Mouse (Mus musculus) heart, adult 2 months (tissue): ENCODE measurements around the gene Pla2g1b. TPM values are rescaled to one million over a fixed set of nuclear protein-coding genes. Genes with fewer than 3 reads are reported as not detected.
A peak's percentile ranks its signal among the peaks of the same experiment; 100 is the strongest.

Experiments
- DNase-seq, 2 experiments: peaks; one replicate each; pipeline ENCODE4 v3.0.0; 2021
- H3K27ac ChIP-seq: fragments of 200-600 bp; 2 replicates; pipeline ENCODE4 v1.8.1; 2022
- H3K27me3 ChIP-seq: fragments of 200-500 bp; 2 replicates; pipeline ENCODE4 v1.6.1; 2012; ENCODE audit warnings: mild to moderate bottlenecking, low read length, inconsistent platforms, mixed read lengths; ENCODE audit not compliant: control insufficient read depth, insufficient read depth
- H3K36me3 ChIP-seq: fragments of 200-500 bp; 2 replicates; pipeline ENCODE4 v1.6.1; 2012; ENCODE audit warnings: low read length, inconsistent platforms; ENCODE audit not compliant: control insufficient read depth, insufficient read depth
- H3K4me1 ChIP-seq: fragments of 200-500 bp; 2 replicates; pipeline ENCODE4 v1.6.1; 2011; ENCODE audit warnings: low read length; ENCODE audit not compliant: control insufficient read depth, insufficient read depth
- H3K4me3 ChIP-seq: fragments of 200-600 bp; 2 replicates; pipeline ENCODE4 v1.8.1; 2022
- H3K79me2 ChIP-seq: fragments of 200-500 bp; replicated peaks from 2 replicates; pipeline ENCODE4 v1.6.1; 2012; ENCODE audit warnings: mild to moderate bottlenecking, inconsistent platforms, low read length, moderate library complexity, mixed read lengths; ENCODE audit not compliant: control insufficient read depth, insufficient read depth
- H3K9ac ChIP-seq: fragments of 200-500 bp; 2 replicates; pipeline ENCODE4 v1.6.1; 2012; ENCODE audit warnings: low read depth, mild to moderate bottlenecking, control low read depth, inconsistent platforms, low read length, mixed read lengths
- CTCF ChIP-seq: fragments of 200-600 bp; IDR thresholded peaks from 2 replicates; pipeline ENCODE4 v1.8.1; 2022; ENCODE audit warnings: antibody characterized with exemption, mild to moderate bottlenecking, moderate library complexity
- EP300 ChIP-seq: fragments of 200-500 bp; IDR thresholded peaks from 2 replicates; pipeline ENCODE4 v1.6.1; 2011; ENCODE audit warnings: low read depth, low read length, control low read depth; ENCODE audit not compliant: insufficient read depth
- POLR2A ChIP-seq: fragments of 200-500 bp; IDR thresholded peaks from 2 replicates; pipeline ENCODE4 v1.6.1; 2011; ENCODE audit warnings: mild to moderate bottlenecking, low read depth, low read length, control low read depth; ENCODE audit not compliant: insufficient read depth
- WGBS: fragments of 180-500 bp; shearing (Covaris S2); methylation state at CpG from one replicate; pipeline ENCODE4 v1.1.7; 2018; 5-methylcytosine and 5-hydroxymethylcytosine counted together
- intact Hi-C: fragments of 180-260 bp; cut with DNase I; formaldehyde crosslinking; loops from one replicate; pipeline ENCODE4 v1.15.1; 2025
- polyA plus RNA-seq: library from polyadenylated mRNA; depleted of rRNA; stranded (reverse); fragments of >200 nt; gene quantifications from 2 replicates; pipeline ENCODE4 v1.2.3, GENCODE M21; 2012
- total RNA-seq, 2 experiments: library from RNA; stranded (reverse); gene quantifications; 2 replicates each; pipeline ENCODE4 v1.2.3; 2021

Pla2g1b gene
- total and polyA plus RNA-seq, 3 experiments = not detected

GRCm38 (mm10) chr5:115455838-115456237 is 10.2 kb upstream of the Pla2g1b start:
- Histone ChIP-seq H3K4me3 (no peak overlapping the region), H3K79me2 (no peaks in the 10 kb centered on the region), H3K9ac (no peak overlapping the region), H3K27ac (no peak overlapping the region), H3K27me3 (no peaks in the 10 kb centered on the region), H3K4me1 (no peaks in the 10 kb centered on the region), H3K36me3 (no peaks in the 10 kb centered on the region)
- no peak for DNase-seq
- 81% methylated on average over 7 of the region's 7 CpGs for WGBS
- TF ChIP-seq EP300 (no peak), POLR2A (no peak), CTCF (no peak)
- intact Hi-C loops = no loop called here

GRCm38 (mm10) chr5:115458918-115459317 is 7.1 kb upstream of the Pla2g1b start:
- H3K9ac ChIP-seq = no peak overlapping the region
- no peaks in the 10 kb centered on the region for H3K4me1 ChIP-seq
- H3K27ac ChIP-seq = no peak overlapping the region
- intact Hi-C loops = no loop called here
- H3K27me3 ChIP-seq = no peaks in the 10 kb centered on the region
- WGBS = 57% methylated on average over 13 of the region's 13 CpGs
- DNase-seq = no peak
- no peak overlapping the region for H3K4me3 ChIP-seq
- no peaks in the 10 kb centered on the region for H3K36me3 ChIP-seq
- H3K79me2 ChIP-seq = no peaks in the 10 kb centered on the region
- TF ChIP-seq POLR2A = no peak
- TF ChIP-seq CTCF = no peak
- TF ChIP-seq EP300 = no peak

- Histone ChIP-seq H3K9ac (no peak overlapping the region), H3K27ac (no peak overlapping the region), H3K4me1 (no peaks in the 10 kb centered on the region), H3K36me3 (no peaks in the 10 kb centered on the region), H3K4me3 (no peak overlapping the region), H3K79me2 (no peaks in the 10 kb centered on the region), H3K27me3 (no peaks in the 10 kb centered on the region)
- no peak for DNase-seq
- no peak for TF ChIP-seq CTCF
- TF ChIP-seq EP300 = no peak
- TF ChIP-seq POLR2A = no peak
- intact Hi-C loops = no loop called here
- 76% methylated on average over 18 of the region's 18 CpGs for WGBS
Observed at GRCm38 (mm10) chr5:115464408-115465115, 1.5 kb upstream of the Pla2g1b start.

GRCm38 (mm10) chr5:115469791-115470190 is 3.7 kb downstream of the Pla2g1b start:
- WGBS = 60% methylated on average over 6 of the region's 6 CpGs
- Histone ChIP-seq H3K27me3 (no peaks in the 10 kb centered on the region), H3K4me3 (no peak overlapping the region), H3K4me1 (no peaks in the 10 kb centered on the region), H3K79me2 (no peaks in the 10 kb centered on the region), H3K36me3 (no peaks in the 10 kb centered on the region), H3K9ac (no peak overlapping the region), H3K27ac (no peak overlapping the region)
- no peak for DNase-seq
- TF ChIP-seq EP300 (no peak), POLR2A (no peak), CTCF (no peak)
- intact Hi-C loops = no loop called here

- peak in 1 of 2 experiments; percentile 70 for DNase-seq
- no peaks in the 10 kb centered on the region for H3K27me3 ChIP-seq
- 31% methylated on average over 20 of the region's 20 CpGs for WGBS
- intact Hi-C loops = no loop called here
- no peaks in the 10 kb centered on the region for H3K36me3 ChIP-seq
- no peak overlapping the region for H3K4me3 ChIP-seq
- TF ChIP-seq CTCF (peak; percentile 92), EP300 (no peak), POLR2A (no peak)
- no peaks in the 10 kb centered on the region for H3K79me2 ChIP-seq
- no peak overlapping the region for H3K27ac ChIP-seq
- no peak overlapping the region for H3K9ac ChIP-seq
- peaks cover 2% of the 10 kb centered on the region; the same call in 1 of the 2 replicates for H3K4me1 ChIP-seq
Observed at GRCm38 (mm10) chr5:115470766-115471531, 4.9 kb downstream of the Pla2g1b start.

GRCm38 (mm10) chr5:115473191-115473590 is 7.1 kb downstream of the Pla2g1b start:
- intact Hi-C loops = no loop called here
- 0 out of 2 replicates have a peak, but pooled peaks have one; percentile 18 for TF ChIP-seq CTCF
- TF ChIP-seq EP300 = no peak
- Histone ChIP-seq H3K36me3 (no peaks in the 10 kb centered on the region), H3K9ac (no peak overlapping the region), H3K27ac (no peak overlapping the region), H3K79me2 (no peaks in the 10 kb centered on the region), H3K4me3 (no peak overlapping the region), H3K4me1 (peaks cover 2% of the 10 kb centered on the region; the same call in 1 of the 2 replicates), H3K27me3 (no peaks in the 10 kb centered on the region)
- 68% methylated on average over 10 of the region's 10 CpGs for WGBS
- DNase-seq = no peak
